21 mouse cellular contexts compared by ENCODE assay signal in genomic region chr5:71828996-71829395, GRCm38 (mm10).
DNase-seq lines count a peak whose midpoint lies in the region; ATAC-seq and TF ChIP-seq lines count a peak whose summit lies in the region.
"Had no signal": no experiment of that assay in that cellular context is flagged by ENCODE, and none has a peak within 500 bp of the region (broad histone marks: within the 10 kb centered on the region; RNA-seq: fewer than 3 reads in every experiment).

No protein-coding gene starts in this region.

- ATAC-seq in forebrain, embryonic 13.5 days = peak; percentile 50; the same call in 1 of the 2 replicates
- no peak for ATAC-seq in forebrain, embryonic 12.5 days (ENCODE audit: low FRiP score)
- ATAC-seq in intestine, embryonic 16.5 days = no peak
- ATAC-seq: CD4-positive, CD25-positive, alpha-beta regulatory T cell, adult 4 months had no signal

- no peak overlapping the region for H3K4me2 ChIP-seq in forebrain, embryonic 13.5 days
- no peak overlapping the region for H3K4me2 ChIP-seq in forebrain, embryonic 12.5 days
- H3K4me2 ChIP-seq in intestine, embryonic 16.5 days (ENCODE audit: low read depth, low read length) = no peak overlapping the region
- H3K4me2 ChIP-seq: heart, embryonic 12.5 days; stomach, embryonic 15.5 days had no signal

- WGBS in forebrain, embryonic 13.5 days = 67% methylated on average over 1 of the region's 1 CpGs
- WGBS in forebrain, embryonic 12.5 days = 67% methylated on average over 1 of the region's 1 CpGs
- WGBS in intestine, embryonic 16.5 days = 45% methylated on average over 1 of the region's 1 CpGs

- TF ChIP-seq CTCF in layer of hippocampus, adult 2 months (conservative IDR thresholded peaks at IDR 0.05) = no peak

- no peaks in the 10 kb centered on the region for H3K36me3 ChIP-seq in forebrain, embryonic 13.5 days (ENCODE audit: poor library complexity, severe bottlenecking)
- H3K36me3 ChIP-seq in forebrain, embryonic 12.5 days (replicated peaks) = no peaks in the 10 kb centered on the region
- no peaks in the 10 kb centered on the region for H3K36me3 ChIP-seq in intestine, embryonic 16.5 days (ENCODE audit: control insufficient read depth, insufficient read depth, low read length)
- H3K36me3 ChIP-seq: G1E; heart, embryonic 12.5 days; stomach, embryonic 15.5 days had no signal

- H3K27ac ChIP-seq in forebrain, embryonic 13.5 days = no peak overlapping the region
- no peak overlapping the region for H3K27ac ChIP-seq in forebrain, embryonic 12.5 days
- peak overlapping the region; percentile 66 for H3K27ac ChIP-seq in layer of hippocampus, adult 2 months
- H3K27ac ChIP-seq in intestine, embryonic 16.5 days (ENCODE audit: low read length) = no peak overlapping the region
- H3K27ac ChIP-seq: gastrocnemius, adult 2 months; stomach, embryonic 15.5 days had no signal

- no peaks in the 10 kb centered on the region for H3K9me3 ChIP-seq in forebrain, embryonic 13.5 days (replicated peaks)
- no peaks in the 10 kb centered on the region for H3K9me3 ChIP-seq in forebrain, embryonic 12.5 days
- no peaks in the 10 kb centered on the region for H3K9me3 ChIP-seq in intestine, embryonic 16.5 days (ENCODE audit: control insufficient read depth, low read length)
- H3K9me3 ChIP-seq: G1E; heart, embryonic 12.5 days; stomach, embryonic 15.5 days had no signal

- DNase-seq in layer of hippocampus, adult 2 months (ENCODE audit: low spot score in 2 of 2) = peak; percentile 33 to 49
- no peak for DNase-seq in layer of hippocampus, adult 8-10 months (ENCODE audit: low spot score in 2 of 2)
- DNase-seq in right cerebral cortex, adult 2 months (ENCODE audit: low spot score in 2 of 2) = peak; percentile 22 to 28
- DNase-seq in right cerebral cortex, postnatal 25 days = no peak
- no peak for DNase-seq in thymus, postnatal 14 days
- DNase-seq: adrenal gland, adult 2 months; cerebellum, adult 18-20 months; gastrocnemius, adult 2 months; kidney, adult 8-10 months; kidney, postnatal 36 days; lung, adult 18-20 months; retina, postnatal 1 day; spleen, adult 18-20 months had no signal

- no peaks in the 10 kb centered on the region for H3K4me1 ChIP-seq in forebrain, embryonic 13.5 days
- no peaks in the 10 kb centered on the region for H3K4me1 ChIP-seq in forebrain, embryonic 12.5 days
- H3K4me1 ChIP-seq in intestine, embryonic 16.5 days (ENCODE audit: control insufficient read depth, insufficient read depth, low read length) = no peaks in the 10 kb centered on the region
- H3K4me1 ChIP-seq: heart, embryonic 12.5 days; stomach, embryonic 15.5 days had no signal

- H3K9ac ChIP-seq in forebrain, embryonic 13.5 days = no peak overlapping the region
- H3K9ac ChIP-seq in forebrain, embryonic 12.5 days = no peak overlapping the region
- H3K9ac ChIP-seq in intestine, embryonic 16.5 days (ENCODE audit: low read depth, low read length) = no peak overlapping the region
- H3K9ac ChIP-seq: heart, embryonic 12.5 days; stomach, embryonic 15.5 days had no signal

- H3K4me3 ChIP-seq in forebrain, embryonic 13.5 days = no peak overlapping the region
- no peak overlapping the region for H3K4me3 ChIP-seq in forebrain, embryonic 12.5 days (replicated peaks)
- no peak overlapping the region for H3K4me3 ChIP-seq in layer of hippocampus, adult 2 months
- no peak overlapping the region for H3K4me3 ChIP-seq in intestine, embryonic 16.5 days (ENCODE audit: low read length)
- H3K4me3 ChIP-seq: erythroblast, embryonic 14.5 days; gastrocnemius, adult 2 months; heart, embryonic 12.5 days; stomach, embryonic 15.5 days had no signal

- H3K27me3 ChIP-seq in forebrain, embryonic 13.5 days = no peaks in the 10 kb centered on the region
- H3K27me3 ChIP-seq in forebrain, embryonic 12.5 days = no peaks in the 10 kb centered on the region
- H3K27me3 ChIP-seq in intestine, embryonic 16.5 days (replicated peaks; ENCODE audit: control insufficient read depth, insufficient read depth, low read length) = no peaks in the 10 kb centered on the region
- H3K27me3 ChIP-seq: heart, embryonic 12.5 days; stomach, embryonic 15.5 days had no signal

Comparison
In these comparisons a context has a peak if more than half of its experiments do, and no peak if none do; other contexts are left out.
1. DNase-seq: peak in layer of hippocampus, adult 2 months (2 of 2) and right cerebral cortex, adult 2 months (2 of 2); none in layer of hippocampus, adult 8-10 months (0 of 2), right cerebral cortex, postnatal 25 days (single experiment) and thymus, postnatal 14 days (single experiment).